Mouse (Mus musculus) heart, adult 2 months (tissue): ENCODE results near the gene Fndc5. TPM values are rescaled to one million over a fixed set of nuclear protein-coding genes. Genes with fewer than 3 reads are reported as not detected.
A peak's percentile ranks its signal among the peaks of the same experiment; 100 is the strongest.

ENCODE experiments used
- DNase-seq, 2 experiments: peaks; one replicate each; pipeline ENCODE4 v3.0.0; 2021
- H3K27ac ChIP-seq: fragments of 200-600 bp; 2 replicates; pipeline ENCODE4 v1.8.1; 2022
- H3K27me3 ChIP-seq: fragments of 200-500 bp; 2 replicates; pipeline ENCODE4 v1.6.1; 2012; ENCODE audit warnings: mild to moderate bottlenecking, low read length, inconsistent platforms, mixed read lengths; ENCODE audit not compliant: control insufficient read depth, insufficient read depth
- H3K36me3 ChIP-seq: fragments of 200-500 bp; 2 replicates; pipeline ENCODE4 v1.6.1; 2012; ENCODE audit warnings: low read length, inconsistent platforms; ENCODE audit not compliant: control insufficient read depth, insufficient read depth
- H3K4me1 ChIP-seq: fragments of 200-500 bp; 2 replicates; pipeline ENCODE4 v1.6.1; 2011; ENCODE audit warnings: low read length; ENCODE audit not compliant: control insufficient read depth, insufficient read depth
- H3K4me3 ChIP-seq: fragments of 200-600 bp; 2 replicates; pipeline ENCODE4 v1.8.1; 2022
- H3K79me2 ChIP-seq: fragments of 200-500 bp; replicated peaks from 2 replicates; pipeline ENCODE4 v1.6.1; 2012; ENCODE audit warnings: mild to moderate bottlenecking, inconsistent platforms, low read length, moderate library complexity, mixed read lengths; ENCODE audit not compliant: control insufficient read depth, insufficient read depth
- H3K9ac ChIP-seq: fragments of 200-500 bp; 2 replicates; pipeline ENCODE4 v1.6.1; 2012; ENCODE audit warnings: low read depth, mild to moderate bottlenecking, control low read depth, inconsistent platforms, low read length, mixed read lengths
- CTCF ChIP-seq: fragments of 200-600 bp; IDR thresholded peaks from 2 replicates; pipeline ENCODE4 v1.8.1; 2022; ENCODE audit warnings: antibody characterized with exemption, mild to moderate bottlenecking, moderate library complexity
- EP300 ChIP-seq: fragments of 200-500 bp; IDR thresholded peaks from 2 replicates; pipeline ENCODE4 v1.6.1; 2011; ENCODE audit warnings: low read depth, low read length, control low read depth; ENCODE audit not compliant: insufficient read depth
- POLR2A ChIP-seq: fragments of 200-500 bp; IDR thresholded peaks from 2 replicates; pipeline ENCODE4 v1.6.1; 2011; ENCODE audit warnings: mild to moderate bottlenecking, low read depth, low read length, control low read depth; ENCODE audit not compliant: insufficient read depth
- WGBS: fragments of 180-500 bp; shearing (Covaris S2); methylation state at CpG from one replicate; pipeline ENCODE4 v1.1.7; 2018; 5-methylcytosine and 5-hydroxymethylcytosine counted together
- intact Hi-C: fragments of 180-260 bp; cut with DNase I; formaldehyde crosslinking; loops from one replicate; pipeline ENCODE4 v1.15.1; 2025
- polyA plus RNA-seq: library from polyadenylated mRNA; depleted of rRNA; stranded (reverse); fragments of >200 nt; gene quantifications from 2 replicates; pipeline ENCODE4 v1.2.3, GENCODE M21; 2012
- total RNA-seq, 2 experiments: library from RNA; stranded (reverse); gene quantifications; 2 replicates each; pipeline ENCODE4 v1.2.3; 2021

The Fndc5 gene
- total and polyA plus RNA-seq, 3 experiments = 197 to 388 (median 338) TPM

DNA sequence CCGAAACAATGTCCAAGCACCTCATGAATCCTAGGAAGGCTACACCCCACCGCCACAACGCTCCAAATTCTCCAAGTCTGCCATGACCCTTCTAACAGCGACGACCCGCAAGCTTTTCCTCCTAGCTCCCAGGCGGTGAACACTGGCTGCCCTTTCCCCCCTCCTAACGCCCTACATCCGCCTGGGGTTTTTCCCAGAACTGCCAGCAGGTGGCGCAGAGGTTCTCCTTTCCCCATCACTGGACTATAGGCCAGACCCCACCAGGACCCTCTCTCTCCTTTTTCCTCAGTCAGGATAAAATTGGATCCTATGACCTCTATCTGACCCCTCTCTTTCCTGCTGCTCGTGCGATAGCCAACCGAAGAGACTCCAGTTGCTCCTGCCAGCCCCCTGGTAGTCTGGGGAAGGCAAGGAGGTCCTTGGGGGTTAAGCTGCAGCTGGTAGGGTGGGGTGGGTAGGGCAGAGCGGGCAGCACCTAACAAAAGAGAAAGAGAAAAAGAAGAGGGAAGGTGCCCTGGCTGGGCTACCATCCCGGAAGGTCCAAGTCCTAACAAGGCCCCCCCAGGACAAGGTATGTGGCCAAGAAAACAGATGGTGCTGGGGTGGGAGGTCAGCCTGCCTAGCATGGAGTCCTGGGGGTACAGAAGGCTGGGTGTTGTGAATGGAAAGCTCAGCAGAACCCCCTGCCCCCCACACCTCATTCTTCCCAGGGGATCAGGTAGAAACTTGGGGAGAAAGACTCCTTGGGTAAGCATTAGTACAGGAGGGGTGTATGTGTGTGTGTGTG is 1.8 kb upstream of the Fndc5 start:
- H3K9ac ChIP-seq = peak overlapping the region; percentile 57; the same call in 1 of the 2 replicates
- intact Hi-C loops = loop anchor here (1.0 to 5.0 kb wide), 3 partner anchors 52 to 322 kb away; partner anchors contain the start of genes S100pbp and Yars
- H3K4me3 ChIP-seq = no peak overlapping the region

DNA sequence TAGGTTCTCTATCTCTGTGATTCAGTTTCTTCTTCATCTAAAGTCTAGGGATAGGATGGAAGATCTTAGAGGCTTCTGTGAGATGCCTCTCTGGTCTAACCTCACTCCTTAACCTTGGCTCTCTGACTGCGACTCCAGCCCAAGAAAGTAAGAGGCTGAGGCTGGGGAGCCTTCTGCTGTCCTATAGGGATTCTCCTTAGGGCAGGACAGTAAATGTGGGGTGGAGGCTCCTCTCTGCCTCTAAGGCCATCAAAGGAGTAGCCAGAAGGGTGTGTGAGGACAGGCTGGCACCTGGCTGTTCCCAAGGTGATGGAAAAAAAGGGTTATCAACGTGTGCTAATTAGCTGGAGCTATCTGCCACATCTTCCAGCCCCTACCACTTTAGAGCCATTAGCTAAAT is 1.2 kb upstream of the Fndc5 start:
- H3K4me1 ChIP-seq = peaks cover 3% of the 10 kb centered on the region
- peaks cover 2% of the 10 kb centered on the region; the same call in 1 of the 2 replicates for H3K36me3 ChIP-seq
- no peak overlapping the region for H3K9ac ChIP-seq
- no peak overlapping the region for H3K4me3 ChIP-seq
- H3K27me3 ChIP-seq = no peaks in the 10 kb centered on the region
- no peak overlapping the region for H3K27ac ChIP-seq
- no peaks in the 10 kb centered on the region for H3K79me2 ChIP-seq
- DNase-seq = no peak
- 69% methylated on average over 2 of the region's 2 CpGs for WGBS
- intact Hi-C loops = loop anchor here (5.0 kb wide), 1 partner anchor 52 kb away; the partner anchor contains the start of genes S100pbp and Yars
- TF ChIP-seq CTCF = no peak

More for the DNA sequence above, 1.8 kb upstream of the Fndc5 start:
- 10% methylated on average over 15 of the region's 15 CpGs for WGBS
- H3K27me3 ChIP-seq = no peaks in the 10 kb centered on the region
- TF ChIP-seq POLR2A = no peak
- no peak for TF ChIP-seq EP300
- TF ChIP-seq CTCF = peak; percentile 87
- H3K36me3 ChIP-seq = no peaks in the 10 kb centered on the region
- peak; percentile 63 to 84 for DNase-seq
- H3K27ac ChIP-seq = no peak overlapping the region
- no peaks in the 10 kb centered on the region for H3K79me2 ChIP-seq
- peaks cover 6% of the 10 kb centered on the region for H3K4me1 ChIP-seq

DNA sequence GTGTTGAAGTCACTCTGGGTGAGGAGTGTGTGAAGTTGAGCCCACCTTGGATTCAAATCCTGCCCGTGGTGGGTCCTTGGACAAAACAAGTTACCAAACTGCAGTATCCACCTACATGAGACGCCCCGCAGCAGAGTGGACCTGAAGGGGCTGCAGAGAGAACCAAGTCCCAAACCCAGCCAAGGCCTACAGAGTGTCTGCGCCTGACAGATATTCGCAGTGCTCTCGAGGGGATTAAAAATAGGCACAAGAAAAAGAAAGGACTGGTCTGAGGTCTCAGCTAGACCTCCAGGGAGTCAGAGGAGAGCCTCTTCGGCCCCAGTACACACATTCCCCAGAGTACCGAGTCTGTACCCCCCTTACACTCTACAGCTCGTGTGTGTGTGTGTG is 615 bp upstream of the Fndc5 start:
- Histone ChIP-seq H3K4me1 (peaks cover 3% of the 10 kb centered on the region), H3K27ac (peak overlapping the region; percentile 69; the same call in 1 of the 2 replicates), H3K79me2 (no peaks in the 10 kb centered on the region), H3K36me3 (peaks cover 2% of the 10 kb centered on the region; the same call in 1 of the 2 replicates), H3K27me3 (no peaks in the 10 kb centered on the region), H3K4me3 (no peak overlapping the region), H3K9ac (peak overlapping the region; percentile 82)
- TF ChIP-seq EP300 (no peak), CTCF (no peak), POLR2A (no peak)
- intact Hi-C loops = loop anchor here (5.0 kb wide), 1 partner anchor 51 kb away; the partner anchor contains the start of genes S100pbp and Yars
- no peak for DNase-seq
- WGBS = 36% methylated on average over 9 of the region's 9 CpGs

DNA sequence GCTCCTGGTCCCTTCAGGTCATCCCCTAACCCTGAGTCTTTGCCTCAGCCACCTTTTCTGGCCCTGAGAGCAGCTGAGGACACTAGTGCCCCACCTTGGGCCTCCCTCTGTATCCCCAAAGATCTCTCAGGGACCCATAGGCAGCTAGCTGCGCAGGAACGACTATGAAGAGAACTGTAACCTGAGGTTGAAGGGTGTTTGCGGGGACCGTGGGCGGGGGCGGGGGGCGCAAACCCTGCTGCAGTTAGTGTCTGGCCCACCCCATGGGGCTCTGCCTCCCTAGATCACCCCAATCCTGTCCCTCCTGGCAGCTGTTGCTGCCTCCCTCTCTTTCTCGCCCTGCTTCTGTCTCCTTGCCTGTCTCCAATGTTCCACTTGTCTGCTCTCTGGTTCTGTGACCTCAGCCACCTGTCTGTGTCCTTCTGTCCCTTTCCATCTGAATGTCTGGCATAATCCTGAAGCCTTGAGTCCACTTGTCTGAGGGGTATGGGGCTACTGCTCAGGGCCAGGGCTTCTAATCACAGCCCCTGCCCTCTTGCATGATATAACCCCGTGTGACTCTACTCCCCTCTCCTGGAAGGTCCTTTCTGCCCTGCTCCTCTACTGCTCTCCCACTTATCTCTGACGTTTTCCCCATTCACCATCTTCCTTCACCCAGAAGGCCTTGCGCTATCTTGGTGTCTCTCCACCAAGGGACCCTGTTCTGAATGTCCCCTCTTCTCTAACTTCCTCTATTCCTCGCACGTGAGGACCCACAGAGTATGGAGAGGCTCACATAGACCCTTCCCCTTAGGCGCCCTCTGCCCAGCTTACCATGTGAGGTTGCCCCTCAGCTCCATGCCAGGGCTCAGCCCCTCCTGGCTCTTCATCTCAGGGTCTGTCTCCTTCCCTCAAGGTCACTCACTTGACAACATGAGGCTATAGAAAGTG is 858 bp downstream of the Fndc5 start:
- Histone ChIP-seq H3K4me1 (peaks cover 10% of the 10 kb centered on the region), H3K9ac (peak overlapping the region; percentile 82)

DNA sequence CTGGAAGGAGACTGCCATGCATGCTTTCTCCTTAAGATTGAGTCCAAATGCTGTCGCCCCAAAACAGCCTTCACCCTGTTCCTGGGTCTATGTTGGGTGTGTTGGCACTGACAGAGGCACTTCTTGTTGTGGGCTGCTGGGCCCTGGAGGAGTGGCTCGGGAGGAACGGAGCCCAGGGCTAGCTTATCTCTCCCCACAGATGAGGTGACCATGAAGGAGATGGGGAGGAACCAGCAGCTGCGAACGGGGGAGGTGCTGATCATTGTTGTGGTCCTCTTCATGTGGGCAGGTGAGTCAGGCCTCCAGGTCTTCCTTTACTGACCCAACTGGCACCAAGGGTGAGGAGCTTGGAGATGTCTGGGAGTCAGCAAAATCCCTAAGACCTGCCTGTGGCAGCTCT is 2.8 kb downstream of the Fndc5 start:
- Histone ChIP-seq H3K36me3 (peaks cover 7% of the 10 kb centered on the region), H3K9ac (no peak overlapping the region), H3K27ac (no peak overlapping the region; the same call in 1 of the 2 replicates), H3K79me2 (no peaks in the 10 kb centered on the region), H3K27me3 (no peaks in the 10 kb centered on the region), H3K4me1 (peaks cover 20% of the 10 kb centered on the region), H3K4me3 (no peak overlapping the region)
- intact Hi-C loops = loop anchor here (5.0 kb wide), 1 partner anchor 48 kb away; the partner anchor contains the start of genes S100pbp and Yars
- WGBS = 56% methylated on average over 5 of the region's 5 CpGs
- DNase-seq = no peak
- TF ChIP-seq POLR2A = no peak

More for the DNA sequence above, 858 bp downstream of the Fndc5 start:
- H3K27me3 ChIP-seq = no peaks in the 10 kb centered on the region
- peak overlapping the region; percentile 54 for H3K4me3 ChIP-seq
- H3K79me2 ChIP-seq = no peaks in the 10 kb centered on the region
- TF ChIP-seq CTCF (no peak), POLR2A (peak; percentile 44; the same call in 1 of the 2 replicates)
- H3K27ac ChIP-seq = peak overlapping the region; percentile 90
- DNase-seq = peak; percentile 24 to 41
- 49% methylated on average over 14 of the region's 14 CpGs for WGBS
- peaks cover 2% of the 10 kb centered on the region; the same call in 1 of the 2 replicates for H3K36me3 ChIP-seq
- intact Hi-C loops = loop anchor here (5.0 kb wide), 1 partner anchor 50 kb away; the partner anchor contains the start of genes S100pbp and Yars
